Mouse (Mus musculus) G1E-ER4 (cell line): ENCODE data around the gene Foxj1. TPM values are rescaled to one million over a fixed set of nuclear protein-coding genes. Genes with fewer than 3 reads are reported as not detected.

ENCODE experiments used
- GATA1 ChIP-seq: IDR thresholded peaks from one replicate; pipeline ENCODE4 v1.8.0; 2012; ENCODE audit warnings: low read length, inconsistent platforms
- polyA plus RNA-seq: library from polyadenylated mRNA; stranded (reverse); fragments of >175 nt; gene quantifications from 2 replicates; pipeline ENCODE4 v1.2.3, GENCODE M21; 2012

The Foxj1 gene
- polyA plus RNA-seq, 1 experiment, result 0.02 TPM

- no peak for TF ChIP-seq GATA1
Measured at GRCm38 (mm10) chr11:116318719-116319659, 16.2 kb downstream of the Foxj1 start.

GRCm38 (mm10) chr11:116312359-116312758 lies 22.8 kb downstream of the Foxj1 start:
- TF ChIP-seq GATA1, result no peak

- no peak for TF ChIP-seq GATA1
Measured at GRCm38 (mm10) chr11:116311169-116311568, 24.0 kb downstream of the Foxj1 start.

GRCm38 (mm10) chr11:116309601-116310000 lies 25.6 kb downstream of the Foxj1 start:
- TF ChIP-seq GATA1, result peak; percentile 68

GRCm38 (mm10) chr11:116307762-116308531 lies 27.3 kb downstream of the Foxj1 start:
- TF ChIP-seq GATA1, result no peak

GRCm38 (mm10) chr11:116307019-116307725 lies 28.0 kb downstream of the Foxj1 start, which contains the start of gene Exoc7:
TSS of gene Exoc7 (minus strand) at chr11:116307233.
- TF ChIP-seq GATA1, result no peak

GRCm38 (mm10) chr11:116306126-116306982 lies 28.8 kb downstream of the Foxj1 start:
- TF ChIP-seq GATA1, result no peak

- TF ChIP-seq GATA1, result no peak
Measured at GRCm38 (mm10) chr11:116305423-116305822, 29.8 kb downstream of the Foxj1 start.

- TF ChIP-seq GATA1, result no peak
Measured at GRCm38 (mm10) chr11:116298621-116299020, 36.6 kb downstream of the Foxj1 start.

GRCm38 (mm10) chr11:116298221-116298620 lies 37.0 kb downstream of the Foxj1 start:
- TF ChIP-seq GATA1, result no peak

- TF ChIP-seq GATA1, result no peak
Measured at GRCm38 (mm10) chr11:116297017-116297416, 38.2 kb downstream of the Foxj1 start.

GRCm38 (mm10) chr11:116296191-116296734 lies 38.9 kb downstream of the Foxj1 start:
- no peak for TF ChIP-seq GATA1

GRCm38 (mm10) chr11:116294319-116294718 lies 40.9 kb downstream of the Foxj1 start:
- no peak for TF ChIP-seq GATA1

- no peak for TF ChIP-seq GATA1
Measured at GRCm38 (mm10) chr11:116293538-116294137, 41.6 kb downstream of the Foxj1 start.
